Comparison of ENCODE assay signal across 17 mouse cellular contexts in the genomic region with DNA sequence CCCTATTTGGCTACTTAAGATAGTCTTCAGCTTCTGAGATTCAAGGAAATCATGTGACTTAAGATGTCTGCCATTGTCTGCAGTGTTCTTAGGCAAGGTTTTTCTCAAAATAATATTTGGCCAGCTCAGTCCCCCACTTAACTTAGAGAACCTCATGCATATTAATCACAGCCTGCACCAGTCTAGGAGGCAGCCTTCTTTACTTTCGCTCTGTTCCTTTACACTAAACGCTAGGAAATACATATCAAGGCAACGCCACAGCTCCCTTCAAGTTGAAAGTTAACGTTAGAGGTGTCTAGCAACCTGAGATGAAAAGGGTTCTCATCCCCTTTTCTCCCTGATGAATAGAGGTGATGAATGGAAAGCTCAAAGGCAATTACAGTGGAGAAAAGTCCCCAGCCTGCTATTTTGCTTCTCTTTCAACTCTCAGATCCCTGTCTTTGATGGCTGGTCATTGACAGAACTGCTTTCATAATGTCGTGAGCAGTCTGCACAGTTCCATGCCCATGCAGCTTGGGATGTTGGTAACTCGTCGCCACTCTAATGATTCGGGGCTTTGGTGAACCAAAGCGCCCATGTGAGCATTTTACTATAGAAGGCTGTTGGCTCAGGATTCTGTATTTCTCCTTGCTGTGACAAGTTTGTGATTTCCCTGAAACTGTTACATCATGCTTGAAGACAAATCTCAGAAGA.
DNase-seq lines count a peak whose midpoint lies in the region; ATAC-seq and TF ChIP-seq lines count a peak whose summit lies in the region.
"Had no signal": no experiment of that assay in that cellular context is flagged by ENCODE, and none has a peak within 500 bp of the region (broad histone marks: within the 10 kb centered on the region; RNA-seq: fewer than 3 reads in every experiment).

No protein-coding gene starts in this region.

- H3K4me1 ChIP-seq in midbrain, embryonic 13.5 days (replicated peaks) = peaks cover 6% of the 10 kb centered on the region; the same call in 1 of the 2 replicates
- H3K4me1 ChIP-seq in midbrain, postnatal 0 days (ENCODE audit: insufficient read depth, low read length) = no peaks in the 10 kb centered on the region
- peaks cover 7% of the 10 kb centered on the region; the same call in 1 of the 2 replicates for H3K4me1 ChIP-seq in forebrain, embryonic 12.5 days
- 0 out of 2 replicates have a peak, but pooled peaks cover 5% of the 10 kb centered on the region for H3K4me1 ChIP-seq in forebrain, embryonic 15.5 days
- H3K4me1 ChIP-seq in midbrain, embryonic 16.5 days (ENCODE audit: control insufficient read depth, insufficient read depth, low read length) = no peaks in the 10 kb centered on the region
- H3K4me1 ChIP-seq: heart, embryonic 13.5 days; hindbrain, embryonic 15.5 days had no signal

- H3K27ac ChIP-seq in midbrain, embryonic 13.5 days = no peak overlapping the region
- H3K27ac ChIP-seq in midbrain, postnatal 0 days (ENCODE audit: low read depth, low read length) = no peak overlapping the region
- 0 out of 2 replicates have a peak overlapping the region, but pooled peaks have one; percentile 8 for H3K27ac ChIP-seq in forebrain, embryonic 12.5 days
- H3K27ac ChIP-seq in forebrain, embryonic 15.5 days (replicated peaks) = no peak overlapping the region
- no peak overlapping the region for H3K27ac ChIP-seq in midbrain, embryonic 16.5 days (ENCODE audit: low read length)
- H3K27ac ChIP-seq: heart, embryonic 13.5 days; hindbrain, embryonic 15.5 days had no signal

- H3K36me3 ChIP-seq in midbrain, embryonic 13.5 days = no peaks in the 10 kb centered on the region
- H3K36me3 ChIP-seq in midbrain, postnatal 0 days (ENCODE audit: insufficient read depth, low read length) = no peaks in the 10 kb centered on the region
- no peaks in the 10 kb centered on the region for H3K36me3 ChIP-seq in forebrain, embryonic 12.5 days (replicated peaks)
- H3K36me3 ChIP-seq in forebrain, embryonic 15.5 days = no peaks in the 10 kb centered on the region
- H3K36me3 ChIP-seq in midbrain, embryonic 16.5 days (ENCODE audit: control insufficient read depth, insufficient read depth, low read length) = no peaks in the 10 kb centered on the region
- H3K36me3 ChIP-seq: heart, embryonic 13.5 days; hindbrain, embryonic 15.5 days had no signal

- H3K27me3 ChIP-seq in midbrain, embryonic 13.5 days = no peaks in the 10 kb centered on the region
- H3K27me3 ChIP-seq in midbrain, postnatal 0 days (ENCODE audit: insufficient read depth, low read length) = no peaks in the 10 kb centered on the region
- no peaks in the 10 kb centered on the region for H3K27me3 ChIP-seq in forebrain, embryonic 12.5 days
- H3K27me3 ChIP-seq in forebrain, embryonic 15.5 days = no peaks in the 10 kb centered on the region
- no peaks in the 10 kb centered on the region for H3K27me3 ChIP-seq in midbrain, embryonic 16.5 days (ENCODE audit: control insufficient read depth, insufficient read depth, low read depth, low read length)
- H3K27me3 ChIP-seq: heart, embryonic 13.5 days; hindbrain, embryonic 15.5 days had no signal

- 40% methylated on average over 9 of the region's 9 CpGs for WGBS in midbrain, embryonic 13.5 days
- 36% methylated on average over 9 of the region's 9 CpGs for WGBS in midbrain, postnatal 0 days
- 34% methylated on average over 9 of the region's 9 CpGs for WGBS in forebrain, embryonic 12.5 days
- WGBS in forebrain, embryonic 15.5 days = 11% methylated on average over 9 of the region's 9 CpGs
- 33% methylated on average over 9 of the region's 9 CpGs for WGBS in midbrain, embryonic 16.5 days

- TF ChIP-seq CTCF in midbrain, postnatal 0 days (IDR thresholded peaks at IDR 0.05) = no peak

- H3K4me2 ChIP-seq in midbrain, embryonic 13.5 days (replicated peaks) = no peak overlapping the region
- H3K4me2 ChIP-seq in midbrain, postnatal 0 days (ENCODE audit: low read depth, low read length, poor library complexity, severe bottlenecking) = no peak overlapping the region
- peak overlapping the region; percentile 21; the same call in 1 of the 2 replicates for H3K4me2 ChIP-seq in forebrain, embryonic 12.5 days
- peak overlapping the region; percentile 13; the same call in 1 of the 2 replicates for H3K4me2 ChIP-seq in forebrain, embryonic 15.5 days (replicated peaks)
- no peak overlapping the region for H3K4me2 ChIP-seq in midbrain, embryonic 16.5 days (ENCODE audit: low read length)
- H3K4me2 ChIP-seq: heart, embryonic 13.5 days; hindbrain, embryonic 15.5 days had no signal

- DNase-seq in midbrain, postnatal 0 days (ENCODE audit: low spot score) = no peak
- no peak for DNase-seq in right cerebral cortex, postnatal 25 days
- no peak for DNase-seq in ovary, adult 18-20 months (ENCODE audit: low spot score)
- DNase-seq: adrenal gland, postnatal 10 days; cerebellum, adult 18-20 months; cerebellum, adult 9-11 months; cerebellum, postnatal 36 days; gastrocnemius, postnatal 36 days; heart, adult 11 months; heart, postnatal 36 days had no signal

- H3K9me3 ChIP-seq in midbrain, embryonic 13.5 days = no peaks in the 10 kb centered on the region
- no peaks in the 10 kb centered on the region for H3K9me3 ChIP-seq in midbrain, postnatal 0 days (ENCODE audit: low read length)
- H3K9me3 ChIP-seq in forebrain, embryonic 12.5 days = no peaks in the 10 kb centered on the region
- H3K9me3 ChIP-seq in forebrain, embryonic 15.5 days = no peaks in the 10 kb centered on the region
- no peaks in the 10 kb centered on the region for H3K9me3 ChIP-seq in midbrain, embryonic 16.5 days (replicated peaks; ENCODE audit: control insufficient read depth, low read length, poor library complexity, severe bottlenecking)
- H3K9me3 ChIP-seq: heart, embryonic 13.5 days; hindbrain, embryonic 15.5 days had no signal

- no peak overlapping the region for H3K9ac ChIP-seq in midbrain, embryonic 13.5 days (replicated peaks)
- no peak overlapping the region for H3K9ac ChIP-seq in midbrain, postnatal 0 days (replicated peaks; ENCODE audit: low read length, poor library complexity, severe bottlenecking)
- H3K9ac ChIP-seq in forebrain, embryonic 12.5 days = no peak overlapping the region
- no peak overlapping the region for H3K9ac ChIP-seq in forebrain, embryonic 15.5 days (replicated peaks)
- H3K9ac ChIP-seq in midbrain, embryonic 16.5 days (ENCODE audit: low read depth, low read length) = no peak overlapping the region
- H3K9ac ChIP-seq: heart, embryonic 13.5 days; hindbrain, embryonic 15.5 days had no signal

- peak; percentile 58 for ATAC-seq in midbrain, embryonic 13.5 days
- no peak for ATAC-seq in midbrain, postnatal 0 days (ENCODE audit: low FRiP score)
- ATAC-seq in forebrain, embryonic 12.5 days (ENCODE audit: low FRiP score) = peak; percentile 77; the same call in 1 of the 2 replicates
- ATAC-seq in forebrain, embryonic 15.5 days (replicated peaks) = peak; percentile 85
- ATAC-seq in midbrain, embryonic 16.5 days = peak; percentile 62; the same call in 1 of the 2 replicates
- ATAC-seq: intestine, embryonic 16.5 days had no signal

- no peak overlapping the region for H3K4me3 ChIP-seq in midbrain, embryonic 13.5 days (replicated peaks)
- H3K4me3 ChIP-seq in midbrain, postnatal 0 days (ENCODE audit: low read depth, low read length) = no peak overlapping the region
- H3K4me3 ChIP-seq in forebrain, embryonic 12.5 days (replicated peaks) = no peak overlapping the region
- H3K4me3 ChIP-seq in forebrain, embryonic 15.5 days = no peak overlapping the region
- no peak overlapping the region for H3K4me3 ChIP-seq in midbrain, embryonic 16.5 days (ENCODE audit: low read depth, low read length)
- H3K4me3 ChIP-seq: heart, embryonic 13.5 days; hindbrain, embryonic 15.5 days had no signal

Comparison
In these comparisons a context has a peak if more than half of its experiments do, and no peak if none do; other contexts are left out.
1. H3K4me2 ChIP-seq: peak in forebrain, embryonic 12.5 days (single experiment) and forebrain, embryonic 15.5 days (single experiment); none in midbrain, embryonic 13.5 days (single experiment), midbrain, postnatal 0 days (single experiment) and midbrain, embryonic 16.5 days (single experiment).